Mouse (Mus musculus) adrenal gland, postnatal 25 days (tissue): ENCODE data around the gene Cdh23. TPM values are rescaled to one million over a fixed set of nuclear protein-coding genes. Genes with fewer than 3 reads are reported as not detected.

Experiments
- DNase-seq: peaks from one replicate; pipeline ENCODE4 v3.0.0; 2021; ENCODE audit warnings: mixed read lengths
- total RNA-seq: library from RNA; stranded (reverse); gene quantifications from 2 replicates; pipeline ENCODE4 v1.2.3, GENCODE M21; 2021

Cdh23 gene
- total RNA-seq, 1 experiment from 2014 or later = 2.8 TPM

DNA sequence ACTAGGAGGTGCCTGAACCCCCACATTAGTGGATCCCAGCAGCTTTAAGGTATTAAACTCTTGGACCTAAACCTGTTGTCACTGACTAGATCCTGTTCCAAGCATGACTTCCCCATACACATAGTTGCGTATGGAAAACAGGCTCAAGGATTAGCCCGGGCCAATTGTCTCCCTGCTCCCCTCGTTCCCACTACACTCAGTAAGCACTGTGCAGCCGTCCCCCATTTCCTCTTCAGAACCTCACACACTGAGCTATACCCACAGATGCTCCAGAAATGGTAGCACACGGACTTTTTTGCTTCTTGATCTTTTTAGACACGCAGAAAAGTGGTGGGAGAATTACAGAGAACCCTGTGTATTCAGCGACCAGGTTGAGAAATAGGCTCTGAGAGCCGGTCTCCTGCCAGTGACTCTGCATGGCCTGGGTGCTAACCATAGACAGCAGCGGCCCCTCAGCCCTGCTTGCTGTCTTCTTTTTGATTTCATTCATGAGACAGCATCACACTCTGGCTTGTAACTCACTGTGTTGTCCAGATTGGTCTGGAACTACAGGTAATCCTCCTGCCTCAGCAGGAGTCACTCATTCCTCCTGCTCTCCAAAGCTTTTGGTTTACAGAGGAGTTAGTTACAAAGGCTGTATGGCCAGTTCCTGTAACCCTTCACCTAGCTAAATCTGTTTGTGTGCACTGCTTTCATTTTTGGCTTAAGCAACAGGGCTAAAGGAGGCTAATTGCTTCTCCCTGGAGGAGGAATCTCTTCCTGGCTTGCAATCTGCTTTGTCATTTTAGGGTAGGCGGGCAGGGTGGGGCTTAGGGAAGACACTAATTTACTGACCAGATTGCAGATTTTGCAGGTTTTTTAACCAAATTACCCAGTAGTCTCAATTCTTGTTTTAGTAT lies 413.9 kb downstream of the Cdh23 start:
- DNase-seq = no peak

DNA sequence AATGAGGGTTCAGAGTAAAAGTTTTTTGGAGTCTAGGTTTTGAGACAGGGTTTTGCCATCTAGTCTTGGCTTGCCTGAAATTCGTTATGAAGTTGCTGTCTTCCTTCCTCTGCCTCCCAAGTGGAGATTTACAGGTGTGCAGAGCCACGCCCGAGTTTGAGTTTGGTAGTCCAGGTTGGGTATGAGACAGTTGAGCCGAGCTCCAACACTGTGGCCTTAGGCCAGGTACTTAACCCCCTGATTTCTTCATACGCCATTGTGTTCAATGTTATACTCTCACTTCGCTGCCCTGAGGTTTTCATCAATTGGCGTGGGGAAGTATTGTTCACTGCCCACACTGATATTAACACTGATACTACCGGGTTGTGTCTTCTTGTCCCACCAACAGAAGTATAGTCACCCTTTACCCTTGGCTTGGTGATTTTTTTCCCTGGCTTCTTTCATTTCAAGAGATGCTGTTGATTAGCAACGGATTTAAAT lies 414.7 kb downstream of the Cdh23 start:
- no peak for DNase-seq

- no peak for DNase-seq
These were observed 415.9 kb downstream of the Cdh23 start for GRCm38 (mm10) chr10:60280353-60280752.

GRCm38 (mm10) chr10:60279941-60280301 lies 416.4 kb downstream of the Cdh23 start:
- peak; percentile 47 for DNase-seq

GRCm38 (mm10) chr10:60279290-60279940 lies 416.9 kb downstream of the Cdh23 start:
- DNase-seq = no peak

GRCm38 (mm10) chr10:60278786-60279185 lies 417.5 kb downstream of the Cdh23 start:
- no peak for DNase-seq

- no peak for DNase-seq
These were observed 418.3 kb downstream of the Cdh23 start for GRCm38 (mm10) chr10:60278006-60278399.

DNA sequence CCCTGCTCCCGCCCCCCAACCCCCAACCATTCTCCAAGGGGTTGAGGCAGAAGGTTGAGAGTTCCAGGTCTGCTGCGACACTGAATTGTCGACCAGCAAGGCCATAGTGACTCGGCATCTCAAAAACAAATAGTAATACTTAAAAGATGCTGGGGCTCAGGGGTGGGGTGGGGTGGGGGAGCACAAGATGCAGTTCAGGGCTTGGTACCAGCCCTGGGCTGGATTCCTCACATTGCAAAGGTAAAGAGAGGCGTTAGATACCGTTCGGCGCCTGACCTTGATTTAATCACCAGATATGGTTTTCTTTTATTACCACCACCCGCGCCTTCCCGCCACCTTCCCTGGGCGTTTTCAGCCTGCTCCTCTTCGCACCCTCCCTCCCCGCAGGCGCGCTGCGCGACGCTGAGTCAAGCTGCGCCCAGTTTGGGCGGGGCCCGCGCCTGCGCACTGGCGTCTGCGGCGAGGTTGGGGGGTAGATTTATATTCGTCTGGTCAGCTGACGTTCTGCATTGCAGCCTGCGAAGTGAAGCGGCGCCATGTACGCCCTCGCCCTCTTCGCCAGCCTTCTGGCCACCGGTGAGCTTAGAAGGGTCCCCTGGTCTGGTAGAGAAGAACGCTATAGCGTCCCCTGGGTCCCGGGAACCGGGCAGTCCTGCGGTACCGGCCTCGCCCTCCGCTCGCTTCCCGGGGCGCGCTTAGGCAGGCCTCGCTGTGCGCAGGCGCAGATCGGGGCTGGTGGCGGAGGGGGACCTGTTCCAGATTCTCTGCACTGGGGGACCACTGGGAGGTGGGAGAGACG lies 418.9 kb downstream of the Cdh23 start, which contains the start of gene Psap:
Psap (plus strand) TSS at position 421 of the 799 bp plus-strand sequence.
- peak; percentile 97 for DNase-seq

GRCm38 (mm10) chr10:60273382-60273781 lies 422.9 kb downstream of the Cdh23 start:
- no peak for DNase-seq

DNA sequence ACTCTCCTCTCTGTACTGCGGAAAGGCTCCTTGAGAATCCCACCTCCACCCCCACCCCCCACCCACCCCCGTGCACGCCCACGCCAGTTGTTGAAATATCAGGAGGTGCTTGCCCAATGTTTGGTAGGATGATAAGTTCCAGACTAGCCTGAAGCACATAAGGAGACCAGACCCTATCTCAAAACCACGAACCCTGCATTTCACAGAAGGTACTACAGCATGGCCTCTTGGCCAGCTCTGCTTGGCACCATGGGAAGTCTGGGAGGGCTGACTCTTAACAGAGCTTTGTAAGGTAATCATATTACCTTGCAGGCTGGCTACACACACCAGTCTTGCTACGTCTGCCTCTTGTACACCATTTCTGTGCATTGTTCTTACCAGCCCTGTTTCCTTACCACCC lies 424.0 kb downstream of the Cdh23 start:
- no peak for DNase-seq

GRCm38 (mm10) chr10:60271015-60271414 lies 425.3 kb downstream of the Cdh23 start:
- DNase-seq = no peak

- no peak for DNase-seq
These were observed 426.9 kb downstream of the Cdh23 start for GRCm38 (mm10) chr10:60269141-60270064.

- no peak for DNase-seq
These were observed 427.6 kb downstream of the Cdh23 start for GRCm38 (mm10) chr10:60268738-60269137.

- DNase-seq = no peak
These were observed 429.4 kb downstream of the Cdh23 start for GRCm38 (mm10) chr10:60266842-60267401.

DNA sequence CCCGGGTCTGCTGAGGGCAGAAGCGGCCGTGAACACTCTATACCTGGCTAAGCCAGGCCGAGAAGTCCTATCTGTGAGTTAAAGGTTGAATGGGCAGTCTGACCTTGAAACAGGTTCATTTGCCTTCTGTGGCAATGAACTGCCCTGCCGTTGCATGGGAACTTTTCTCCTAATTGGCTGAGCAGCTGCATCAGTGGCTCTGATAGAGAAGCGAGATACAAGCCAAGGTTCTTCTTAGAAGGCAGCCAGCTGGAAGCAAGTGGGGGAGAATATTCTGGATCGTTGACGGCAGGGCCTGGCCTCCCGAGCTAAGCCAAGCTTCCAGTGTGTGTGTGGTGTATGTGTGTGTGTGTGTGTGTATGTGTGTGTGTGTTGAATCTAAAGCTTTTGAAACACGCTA lies 431.0 kb downstream of the Cdh23 start:
- peak; percentile 31 for DNase-seq

DNA sequence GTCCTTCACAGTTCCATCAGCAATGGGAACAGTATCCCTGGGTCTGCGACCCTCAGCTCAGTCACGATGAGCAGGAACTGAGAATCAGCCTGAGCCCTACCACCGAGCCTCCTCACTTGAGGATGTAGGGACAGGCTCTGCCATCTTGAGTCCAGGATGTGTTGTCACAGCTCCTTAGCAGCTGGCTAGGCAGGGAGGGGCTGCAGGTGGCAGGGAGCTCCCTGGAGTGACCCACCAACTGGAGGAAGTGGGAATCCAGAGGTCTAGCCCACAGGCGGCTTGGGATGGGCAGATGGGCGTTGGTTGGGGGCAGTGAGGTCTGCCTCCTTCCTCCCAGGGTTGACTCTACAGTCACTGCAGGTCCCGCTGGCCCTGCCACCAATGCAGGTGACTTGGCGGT lies 432.9 kb downstream of the Cdh23 start:
- DNase-seq = no peak

- peak; percentile 97 for DNase-seq
These were observed 433.9 kb downstream of the Cdh23 start for GRCm38 (mm10) chr10:60262386-60262785.

DNA sequence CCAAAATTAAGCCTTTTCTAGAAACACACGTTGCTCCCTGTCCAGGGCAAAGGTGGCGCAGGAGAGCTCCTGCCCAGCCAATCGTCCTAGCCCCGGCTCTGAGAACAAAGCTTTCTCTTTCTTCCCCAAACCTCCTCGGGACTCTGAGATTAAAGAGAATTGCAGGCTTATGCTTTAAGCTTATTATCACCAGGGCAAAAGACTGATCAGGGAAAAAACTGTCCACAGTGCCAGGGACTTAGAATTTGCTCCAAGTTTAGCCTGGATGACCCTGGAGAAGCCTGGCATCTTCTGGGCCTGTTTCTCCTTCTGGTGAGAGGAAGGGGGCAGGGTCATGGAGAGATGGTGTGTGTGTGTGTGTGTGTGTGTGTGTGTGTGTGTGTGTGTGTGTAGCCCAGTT lies 434.8 kb downstream of the Cdh23 start:
- DNase-seq = no peak

GRCm38 (mm10) chr10:60260557-60261294 lies 435.6 kb downstream of the Cdh23 start:
- no peak for DNase-seq

DNA sequence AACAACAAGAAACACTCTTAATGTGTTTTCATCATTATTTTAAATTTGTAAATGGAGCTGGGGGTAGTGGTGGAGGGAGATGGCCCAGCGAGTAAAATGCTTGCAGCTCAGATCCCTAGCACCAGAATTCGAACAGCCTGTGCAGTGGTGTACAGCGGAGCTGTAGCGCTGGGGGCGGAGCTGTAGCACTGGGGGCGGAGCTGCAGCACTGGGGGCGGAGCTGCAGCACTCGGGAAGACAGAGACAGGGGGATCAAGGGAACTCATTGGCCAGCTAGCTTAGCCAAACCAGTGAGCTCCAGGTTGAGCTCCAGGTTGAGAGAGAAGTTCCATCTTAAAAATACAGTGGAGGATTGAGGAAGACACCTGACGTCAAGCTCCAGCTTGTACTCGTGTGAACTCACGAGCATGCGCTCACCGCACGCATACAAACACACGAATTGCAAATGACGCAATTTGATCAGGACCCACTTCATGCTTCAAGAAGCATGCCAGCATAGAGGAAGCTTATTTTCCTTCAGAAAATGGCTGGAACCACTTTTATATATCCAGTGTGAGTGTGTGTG lies 438.9 kb downstream of the Cdh23 start:
- no peak for DNase-seq
